Mouse (Mus musculus): ENCODE measurements around the gene Exoc4.

Gene Exoc4

DNA sequence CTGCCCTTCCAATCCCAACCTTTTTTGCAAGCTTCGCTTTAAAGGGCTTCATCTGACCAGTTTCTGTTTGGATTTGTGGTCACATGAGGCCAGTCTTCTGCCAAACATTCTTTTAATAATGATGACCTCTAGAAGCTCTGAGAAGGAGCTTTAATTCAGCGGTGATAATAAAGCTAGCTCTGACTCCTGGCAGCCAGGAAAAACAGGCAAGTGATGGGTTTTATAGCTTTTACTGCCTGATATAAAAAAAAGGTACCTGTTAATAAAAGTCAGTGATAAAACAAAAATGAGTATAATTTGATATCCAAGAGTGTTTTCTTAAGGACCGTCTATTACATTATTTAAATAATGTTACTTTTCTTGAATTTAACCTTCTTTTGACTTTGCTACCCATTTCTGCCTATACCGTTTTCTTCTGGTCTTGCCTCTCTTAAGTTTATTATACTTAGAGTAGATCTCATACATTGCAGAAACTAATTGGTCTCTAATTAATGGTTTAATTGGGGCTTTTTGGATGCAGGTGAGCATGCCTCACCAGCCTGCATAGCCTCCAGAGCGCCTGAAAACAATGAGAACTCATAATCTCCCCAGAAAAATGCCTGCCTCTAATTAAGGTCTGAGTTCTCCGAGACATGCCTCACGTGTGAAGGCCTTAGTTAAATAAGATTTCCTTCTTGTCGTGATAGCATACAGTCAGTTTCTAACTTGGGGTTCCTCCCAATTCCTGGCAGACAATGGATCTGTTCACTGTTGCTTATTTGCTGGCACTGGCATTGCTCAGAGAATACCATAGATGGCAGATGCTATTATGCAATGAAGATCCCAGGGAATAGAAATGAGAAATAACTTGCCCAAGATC is 681.4 kb downstream of the Exoc4 start:
- DNase-seq (ENCODE audit: low spot score in 2 of 2), result no peak

GRCm38 (mm10) chr6:33937906-33938305 is 689.0 kb downstream of the Exoc4 start:
- DNase-seq (ENCODE audit: low spot score in 2 of 2), result no peak

DNA sequence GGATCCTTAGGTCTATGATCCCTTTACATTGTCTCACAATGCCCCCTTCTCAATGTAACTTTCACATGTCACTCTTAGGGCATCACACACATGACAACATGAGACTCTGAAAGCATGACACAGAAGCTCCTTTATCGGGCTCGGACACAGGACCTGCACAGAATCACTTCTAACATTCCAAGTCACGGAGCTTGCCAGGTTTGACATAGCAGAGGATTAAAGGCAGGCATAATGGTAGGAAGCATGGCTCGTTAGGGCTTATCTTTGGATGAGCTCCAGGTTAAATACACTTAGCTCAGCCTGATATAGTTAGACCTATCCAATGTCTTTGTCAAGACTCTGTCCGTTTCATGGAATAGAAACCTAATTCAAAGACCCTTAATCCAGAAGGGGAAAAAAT is 690.3 kb downstream of the Exoc4 start:
- DNase-seq (ENCODE audit: low spot score in 2 of 2), result no peak

DNA sequence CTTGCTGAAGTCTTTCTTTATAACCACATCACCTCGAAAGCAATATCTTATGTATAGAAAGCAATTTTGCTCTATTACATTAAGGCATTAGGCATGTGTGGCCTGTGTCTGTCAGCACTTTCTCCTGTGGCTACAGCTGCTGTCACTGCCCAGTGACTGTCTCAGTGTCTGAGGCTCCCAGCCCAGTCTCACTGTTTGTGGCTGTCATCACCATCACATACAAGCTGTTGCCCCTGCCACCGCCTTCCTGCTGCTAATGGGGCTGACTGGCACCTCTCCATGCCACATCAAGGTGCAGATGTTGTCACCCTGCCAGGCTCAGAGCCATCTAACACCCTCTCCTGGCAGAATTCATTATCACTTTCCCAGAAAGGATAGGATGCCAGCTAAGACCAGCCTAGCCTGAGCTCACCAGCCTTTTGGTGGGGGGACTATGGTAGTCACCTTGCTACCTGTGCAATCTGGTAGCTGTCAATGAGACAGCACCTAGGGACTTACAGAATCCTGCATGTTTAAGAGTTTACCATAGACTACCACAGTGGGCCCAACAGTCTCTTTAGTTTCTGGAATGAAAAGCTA is 698.1 kb downstream of the Exoc4 start:
- peak; percentile 5 to 6 for DNase-seq (ENCODE audit: low spot score in 2 of 2)

DNA sequence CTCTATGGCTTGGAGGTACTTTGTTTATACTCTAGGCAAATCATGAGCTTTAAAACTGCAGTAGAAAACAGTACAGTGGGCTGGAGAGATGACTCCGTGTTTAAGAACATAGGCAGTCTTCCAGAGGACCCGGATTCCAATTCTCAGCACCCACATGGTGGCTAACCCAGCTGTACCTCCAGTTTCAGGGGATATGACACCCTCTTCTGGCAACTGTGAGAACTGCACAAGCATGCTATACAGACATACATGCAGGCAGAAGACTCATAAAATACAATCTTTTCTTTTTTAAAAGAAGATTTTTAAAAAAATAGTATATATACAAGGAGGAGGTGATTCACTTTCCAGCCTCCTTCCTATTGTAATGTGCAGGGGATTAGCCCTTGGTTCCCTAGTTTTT is 701.2 kb downstream of the Exoc4 start:
- DNase-seq (ENCODE audit: low spot score in 2 of 2), result no peak

- DNase-seq (ENCODE audit: low spot score in 2 of 2), result no peak
Measured at GRCm38 (mm10) chr6:33955469-33955868, 706.6 kb downstream of the Exoc4 start.

GRCm38 (mm10) chr6:33958281-33958680 is 709.4 kb downstream of the Exoc4 start:
- DNase-seq (ENCODE audit: low spot score in 2 of 2), result no peak

- DNase-seq (ENCODE audit: low spot score in 2 of 2), result no peak
Measured at GRCm38 (mm10) chr6:33960766-33961165, 711.9 kb downstream of the Exoc4 start.

DNA sequence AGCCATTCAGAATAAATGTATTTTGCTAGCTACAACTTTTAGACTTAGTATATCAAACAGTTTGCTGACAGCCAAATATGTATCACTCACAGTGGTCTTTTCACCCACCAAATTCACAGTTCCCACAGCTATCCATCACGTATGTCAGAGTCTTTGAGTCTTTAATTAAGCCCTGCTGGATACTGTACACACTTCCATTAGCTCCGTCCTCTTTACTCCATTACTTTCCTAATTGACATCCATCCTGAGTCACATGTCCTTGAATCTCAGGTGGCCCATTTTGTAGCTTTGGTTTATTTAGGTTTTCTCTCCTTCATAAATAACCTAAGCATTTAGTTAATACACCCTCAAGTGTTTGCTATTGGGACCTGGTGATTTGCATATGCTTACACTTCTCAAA is 714.2 kb downstream of the Exoc4 start:
- no peak for DNase-seq (ENCODE audit: low spot score in 2 of 2)

DNA sequence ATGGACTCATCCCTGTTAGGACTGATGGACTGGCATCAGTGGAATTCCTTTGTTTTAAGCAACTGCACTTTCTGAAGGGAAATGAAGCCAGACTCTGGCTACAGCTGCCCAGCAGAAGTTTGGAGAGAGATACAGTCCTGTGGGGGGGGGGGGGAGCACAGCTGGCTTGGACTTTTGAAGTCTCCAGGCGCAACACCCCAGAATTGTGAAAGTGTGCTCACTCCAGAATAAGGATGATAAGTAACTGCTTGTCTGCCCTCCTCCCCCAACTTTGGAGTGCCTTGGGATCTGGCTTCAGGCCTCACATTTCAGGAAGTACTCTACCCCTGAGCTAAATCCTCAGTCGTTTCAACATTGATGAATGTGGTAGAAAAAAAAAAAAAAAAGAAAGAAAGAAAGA is 716.7 kb downstream of the Exoc4 start:
- DNase-seq (ENCODE audit: low spot score in 2 of 2), result no peak

DNA sequence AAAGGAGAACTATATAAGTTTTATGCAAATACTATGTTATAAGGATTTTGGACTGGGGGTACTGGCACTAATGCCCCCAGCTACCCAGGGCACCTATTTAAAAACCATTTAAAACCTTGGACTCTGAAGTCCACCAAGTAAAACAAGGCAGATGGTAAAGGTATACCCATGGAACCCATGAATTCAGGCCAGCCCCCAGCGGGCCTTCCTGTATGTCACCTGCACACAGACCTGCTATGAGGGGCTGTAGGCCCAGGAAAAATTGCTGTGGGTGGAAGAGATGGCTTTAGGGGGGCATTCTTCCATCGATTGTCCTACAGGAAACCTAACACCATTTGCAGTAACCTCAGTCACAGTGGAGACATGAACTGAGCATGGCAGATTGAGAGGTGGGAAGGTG is 719.9 kb downstream of the Exoc4 start:
- DNase-seq (ENCODE audit: low spot score in 2 of 2), result no peak

- DNase-seq (ENCODE audit: low spot score in 2 of 2), result no peak
Measured at GRCm38 (mm10) chr6:33972801-33973200, 723.9 kb downstream of the Exoc4 start.

GRCm38 (mm10) chr6:33976576-33976975 is 727.7 kb downstream of the Exoc4 start:
- no peak for DNase-seq (ENCODE audit: low spot score in 2 of 2)

GRCm38 (mm10) chr6:33977448-33977847 is 728.6 kb downstream of the Exoc4 start:
- DNase-seq (ENCODE audit: low spot score in 2 of 2), result no peak

DNA sequence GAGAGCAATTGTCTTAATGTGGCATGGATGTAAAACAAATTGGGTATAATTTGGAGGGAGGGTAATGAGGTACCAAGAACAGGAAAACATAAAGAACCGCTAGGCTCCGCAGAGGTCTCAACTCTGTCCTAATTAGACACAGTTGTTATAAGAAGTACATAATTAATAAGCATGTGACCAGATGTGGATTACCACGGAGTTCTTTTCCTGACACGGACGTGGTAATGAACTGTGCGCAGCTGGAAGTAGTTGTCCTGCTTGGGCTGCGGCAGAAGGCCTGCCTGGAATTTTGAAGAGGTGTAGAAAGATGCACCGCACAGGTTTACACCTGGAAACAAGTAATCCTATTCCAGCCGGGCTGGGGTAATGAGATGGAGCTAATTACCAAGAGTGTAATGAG is 729.0 kb downstream of the Exoc4 start:
- no peak for DNase-seq (ENCODE audit: low spot score in 2 of 2)

- no peak for DNase-seq (ENCODE audit: low spot score in 2 of 2)
Measured at GRCm38 (mm10) chr6:33982709-33983108, 733.8 kb downstream of the Exoc4 start.

DNA sequence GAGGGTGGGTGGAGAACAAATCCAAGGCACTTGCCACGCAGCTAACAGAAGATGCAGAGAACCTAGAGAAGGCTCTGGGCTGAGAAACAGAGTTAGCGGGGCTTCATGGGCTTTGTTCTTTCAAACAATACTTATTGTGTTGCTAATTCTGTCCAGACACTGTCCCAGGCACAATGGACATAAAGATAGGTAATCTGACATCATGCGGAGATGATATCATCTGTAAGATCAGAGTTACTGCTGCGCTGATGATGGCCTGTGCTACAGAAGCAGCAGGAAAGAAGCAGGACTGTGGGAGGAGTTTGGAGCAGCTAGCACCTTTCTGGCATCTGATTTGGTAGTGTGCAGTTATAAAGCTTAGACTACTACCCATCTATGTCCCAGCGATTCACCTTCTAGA is 738.2 kb downstream of the Exoc4 start:
- DNase-seq (ENCODE audit: low spot score in 2 of 2), result no peak

- DNase-seq (ENCODE audit: low spot score in 2 of 2), result no peak
Measured at GRCm38 (mm10) chr6:33992213-33993034, 743.5 kb downstream of the Exoc4 start.

GRCm38 (mm10) chr6:33993842-33994241 is 745.0 kb downstream of the Exoc4 start:
- no peak for DNase-seq (ENCODE audit: low spot score in 2 of 2)

GRCm38 (mm10) chr6:33998590-33998989 is 749.7 kb downstream of the Exoc4 start:
- no peak for DNase-seq (ENCODE audit: low spot score in 2 of 2)

- no peak for DNase-seq (ENCODE audit: low spot score in 2 of 2)
Measured at GRCm38 (mm10) chr6:33999530-33999929, 750.6 kb downstream of the Exoc4 start.

GRCm38 (mm10) chr6:34000644-34001043 is 751.8 kb downstream of the Exoc4 start:
- no peak for DNase-seq (ENCODE audit: low spot score in 2 of 2)

DNA sequence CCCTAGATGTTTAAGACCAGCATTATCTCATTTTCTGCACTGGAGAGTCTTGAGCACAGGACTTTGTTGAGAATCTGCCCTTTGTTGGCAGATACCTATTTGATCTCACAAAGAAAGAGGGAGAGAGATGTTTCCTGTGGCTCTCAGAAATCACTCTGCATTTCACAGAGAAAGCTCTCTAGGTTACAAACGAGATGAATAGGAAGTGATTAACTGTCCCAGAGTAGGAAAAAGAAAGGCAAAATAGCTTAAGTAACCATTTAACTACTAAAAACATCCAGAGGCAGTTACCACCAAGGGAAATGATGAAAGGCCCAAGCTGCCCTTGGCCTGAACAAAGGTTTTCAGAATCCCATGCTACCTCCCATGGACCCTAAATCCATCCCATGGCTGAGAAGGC is 754.1 kb downstream of the Exoc4 start:
- DNase-seq (ENCODE audit: low spot score in 2 of 2), result no peak

Data from natural killer cell, adult 2 months (primary cell).